8 mouse cellular contexts compared by ENCODE assay signal in the genomic region with DNA sequence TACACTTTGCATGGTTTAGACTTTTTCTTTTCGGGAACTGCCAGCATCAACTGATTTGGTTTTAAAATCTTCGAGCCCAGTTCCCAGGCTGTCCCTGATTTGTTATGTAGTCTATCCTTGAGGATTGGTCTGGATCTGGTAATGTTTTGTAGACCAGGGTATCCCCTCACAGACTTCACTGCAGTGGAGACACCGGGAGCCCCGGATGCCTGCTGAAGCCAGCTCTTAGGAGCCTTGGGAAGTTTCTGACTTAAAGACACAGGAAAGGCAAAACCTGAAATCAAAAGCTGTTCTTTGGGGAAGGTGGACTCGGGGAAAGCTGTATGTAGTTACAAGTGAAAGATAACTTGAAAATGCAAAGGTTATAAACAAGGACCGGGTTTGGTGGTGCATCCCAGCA.
A peak's percentile ranks its signal among the peaks of the same experiment; 100 is the strongest.
DNase-seq lines count a peak whose midpoint lies in the region; ATAC-seq and TF ChIP-seq lines count a peak whose summit lies in the region.

No protein-coding gene starts in this region.

- no peaks in the 10 kb centered on the region for H3K27me3 ChIP-seq in heart, postnatal 0 days (ENCODE audit: control insufficient read depth, insufficient read depth, low read length)
- H3K27me3 ChIP-seq in liver, embryonic 16.5 days (ENCODE audit: control insufficient read depth, insufficient read depth, low read depth, low read length) = no peaks in the 10 kb centered on the region

- no peak; the same call in 1 of the 2 replicates for TF ChIP-seq POLR2A in cortical plate, adult 2 months (IDR thresholded peaks at IDR 0.05; ENCODE audit: extremely low read depth, insufficient read depth, low read length)

- H3K4me1 ChIP-seq in cortical plate, adult 2 months (ENCODE audit: control insufficient read depth, insufficient read depth, low read length) = peaks cover 15% of the 10 kb centered on the region
- H3K4me1 ChIP-seq in heart, postnatal 0 days (ENCODE audit: control insufficient read depth, insufficient read depth) = 0 out of 2 replicates have a peak, but pooled peaks cover 7% of the 10 kb centered on the region
- no peaks in the 10 kb centered on the region for H3K4me1 ChIP-seq in liver, embryonic 16.5 days (ENCODE audit: control insufficient read depth, low read depth, low read length)

- TF ChIP-seq CTCF in cortical plate, adult 2 months (IDR thresholded peaks at IDR 0.05; ENCODE audit: extremely low read depth, insufficient read depth, low read length) = no peak
- TF ChIP-seq CTCF in heart, postnatal 0 days (IDR thresholded peaks at IDR 0.05; ENCODE audit: low read depth) = no peak

- peak overlapping the region; percentile 17; the same call in 1 of the 2 replicates for H3K9ac ChIP-seq in heart, postnatal 0 days (replicated peaks; ENCODE audit: low read depth, low read length)
- H3K9ac ChIP-seq in liver, embryonic 16.5 days (ENCODE audit: low read depth, low read length) = no peak overlapping the region

- peak overlapping the region; percentile 95 for H3K4me2 ChIP-seq in heart, postnatal 0 days (ENCODE audit: low read depth, low read length)
- peak overlapping the region; percentile 39 for H3K4me2 ChIP-seq in liver, embryonic 16.5 days (ENCODE audit: low read depth, low read length)

- H3K36me3 ChIP-seq in heart, postnatal 0 days (replicated peaks; ENCODE audit: control insufficient read depth, insufficient read depth, low read length) = no peaks in the 10 kb centered on the region
- H3K36me3 ChIP-seq in liver, embryonic 16.5 days (ENCODE audit: control insufficient read depth, insufficient read depth) = no peaks in the 10 kb centered on the region

- H3K9me3 ChIP-seq in heart, postnatal 0 days (replicated peaks; ENCODE audit: control insufficient read depth, low read length) = no peaks in the 10 kb centered on the region
- H3K9me3 ChIP-seq in liver, embryonic 16.5 days (replicated peaks; ENCODE audit: control insufficient read depth, low read length) = no peaks in the 10 kb centered on the region

- 28% methylated on average over 6 of the region's 6 CpGs for WGBS in heart, postnatal 0 days
- WGBS in liver, embryonic 16.5 days (ENCODE audit: insufficient replicate concordance) = 21% methylated on average over 6 of the region's 6 CpGs

- H3K4me3 ChIP-seq in cortical plate, adult 2 months (ENCODE audit: insufficient read depth, low read length) = peak overlapping the region; percentile 44
- H3K4me3 ChIP-seq in heart, postnatal 0 days (ENCODE audit: low read depth, low read length) = peak overlapping the region; percentile 74
- peak overlapping the region; percentile 41 for H3K4me3 ChIP-seq in liver, embryonic 16.5 days (ENCODE audit: low read depth, low read length)

- no peak for TF ChIP-seq EP300 in heart, postnatal 0 days (IDR thresholded peaks at IDR 0.05; ENCODE audit: low read depth)

- peak overlapping the region; percentile 66 for H3K27ac ChIP-seq in cortical plate, adult 2 months (ENCODE audit: insufficient read depth, low read length)
- no peak overlapping the region for H3K27ac ChIP-seq in heart, postnatal 0 days (ENCODE audit: low read depth)
- H3K27ac ChIP-seq in liver, embryonic 16.5 days (ENCODE audit: low read length) = no peak overlapping the region

- DNase-seq in frontal cortex, postnatal 36 days (ENCODE audit: low spot score in 2 of 2) = no peak
- DNase-seq in heart, postnatal 0 days (ENCODE audit: low spot score) = no peak
- DNase-seq in thymus, postnatal 25 days = no peak
- no peak for DNase-seq in right cerebral cortex, adult 18-20 months
- no peak for DNase-seq in urinary bladder, postnatal 25 days (ENCODE audit: low spot score)

- ATAC-seq in frontal cortex, adult (ENCODE audit: low TSS enrichment) = peak; percentile 36
- ATAC-seq in heart, postnatal 0 days (ENCODE audit: insufficient read depth, low read depth) = no peak
- ATAC-seq in liver, embryonic 16.5 days (ENCODE audit: low read depth) = no peak
